Mouse (Mus musculus): ENCODE results near the gene Fermt3. TPM values are rescaled to one million over a fixed set of nuclear protein-coding genes. Genes with fewer than 3 reads are reported as not detected.
A peak's percentile ranks its signal among the peaks of the same experiment; 100 is the strongest.
"Not testable (repeated sequence)": the region's sequence is repeated elsewhere in the genome, so short reads cannot be mapped to it uniquely, and the experiment has no call there.

Gene Fermt3
- polyA plus RNA-seq, 1 experiment from 2014 or later: 3.0 TPM

DNA sequence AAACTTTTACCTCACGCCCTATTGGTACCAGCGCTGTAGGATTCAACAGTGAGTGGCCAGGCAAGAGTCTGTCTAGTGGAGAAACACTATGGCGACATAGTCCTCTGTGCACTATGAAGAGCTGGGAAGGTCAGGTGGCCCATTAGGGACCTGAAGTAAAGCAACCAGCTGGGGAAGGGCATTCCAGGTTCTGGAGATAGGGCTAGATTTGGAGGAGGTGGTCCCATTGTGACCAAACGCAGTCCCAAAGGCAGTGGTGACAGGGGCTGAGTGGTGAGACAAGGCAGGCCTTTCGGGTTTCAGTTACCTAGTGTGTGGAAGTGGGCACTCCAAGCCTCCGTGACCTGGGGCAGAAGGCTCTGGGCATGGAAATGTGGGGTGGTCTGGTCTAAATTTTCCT lies 39.3 kb upstream of the Fermt3 start:
- Histone ChIP-seq H3K27ac (replicated peaks; ENCODE audit: low read depth, low read length) (no peak overlapping the region), H3K9me3 (ENCODE audit: control insufficient read depth, low read length) (no peaks in the 10 kb centered on the region), H3K27me3 (ENCODE audit: control insufficient read depth, insufficient read depth, low read length) (peaks cover 21% of the 10 kb centered on the region; the same call in 1 of the 2 replicates), H3K36me3 (ENCODE audit: control insufficient read depth, insufficient read depth, low read length) (no peaks in the 10 kb centered on the region), H3K4me3 (replicated peaks; ENCODE audit: low read depth, low read length) (no peak overlapping the region), H3K4me1 (ENCODE audit: control insufficient read depth, insufficient read depth, low read length) (peaks cover 14% of the 10 kb centered on the region), H3K4me2 (ENCODE audit: low read length) (peak overlapping the region; percentile 99; the same call in 1 of the 2 replicates), H3K9ac (replicated peaks; ENCODE audit: low read length) (no peak overlapping the region)
- 47% methylated on average over 6 of the region's 6 CpGs for WGBS
- ATAC-seq (ENCODE audit: low FRiP score, low TSS enrichment) (no peak), DNase-seq (no peak)

DNA sequence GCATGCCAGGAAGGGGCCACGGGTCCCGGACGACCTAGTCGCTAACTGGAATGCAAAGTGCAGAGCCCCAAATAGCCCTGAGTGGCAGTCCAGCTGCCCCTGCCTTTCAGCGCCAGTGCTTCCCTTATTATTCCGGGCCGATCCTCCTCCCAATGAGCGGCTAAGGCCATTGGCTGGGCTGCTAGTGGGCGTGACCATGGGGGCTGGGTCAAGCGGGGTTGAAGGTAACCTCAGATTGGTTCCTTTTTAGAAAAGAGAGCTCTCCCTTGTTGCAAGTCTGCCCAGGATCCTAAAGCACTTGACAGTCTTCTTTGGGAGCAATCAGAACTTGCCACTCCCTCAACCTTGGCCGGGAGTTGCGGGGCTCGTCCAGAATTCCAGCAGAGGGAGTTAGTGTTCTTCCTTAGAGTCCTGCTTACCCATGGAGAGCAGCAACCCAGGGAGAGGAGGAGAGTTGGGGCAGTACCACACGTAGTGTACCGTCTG lies 38.5 kb upstream of the Fermt3 start:
- Histone ChIP-seq H3K27ac (replicated peaks; ENCODE audit: low read depth, low read length) (no peak overlapping the region), H3K9ac (replicated peaks; ENCODE audit: low read length) (no peak overlapping the region), H3K4me1 (ENCODE audit: control insufficient read depth, insufficient read depth, low read length) (peaks cover 14% of the 10 kb centered on the region), H3K4me2 (ENCODE audit: low read length) (peak overlapping the region; percentile 99), H3K4me3 (replicated peaks; ENCODE audit: low read depth, low read length) (peak overlapping the region; percentile 64), H3K36me3 (ENCODE audit: control insufficient read depth, insufficient read depth, low read length) (no peaks in the 10 kb centered on the region), H3K27me3 (ENCODE audit: control insufficient read depth, insufficient read depth, low read length) (peaks cover 21% of the 10 kb centered on the region; the same call in 1 of the 2 replicates), H3K9me3 (ENCODE audit: control insufficient read depth, low read length) (no peaks in the 10 kb centered on the region)
- DNase-seq (peak; percentile 76), ATAC-seq (ENCODE audit: low FRiP score, low TSS enrichment) (peak; percentile 62)
- WGBS: 1% methylated on average over 15 of the region's 15 CpGs

DNA sequence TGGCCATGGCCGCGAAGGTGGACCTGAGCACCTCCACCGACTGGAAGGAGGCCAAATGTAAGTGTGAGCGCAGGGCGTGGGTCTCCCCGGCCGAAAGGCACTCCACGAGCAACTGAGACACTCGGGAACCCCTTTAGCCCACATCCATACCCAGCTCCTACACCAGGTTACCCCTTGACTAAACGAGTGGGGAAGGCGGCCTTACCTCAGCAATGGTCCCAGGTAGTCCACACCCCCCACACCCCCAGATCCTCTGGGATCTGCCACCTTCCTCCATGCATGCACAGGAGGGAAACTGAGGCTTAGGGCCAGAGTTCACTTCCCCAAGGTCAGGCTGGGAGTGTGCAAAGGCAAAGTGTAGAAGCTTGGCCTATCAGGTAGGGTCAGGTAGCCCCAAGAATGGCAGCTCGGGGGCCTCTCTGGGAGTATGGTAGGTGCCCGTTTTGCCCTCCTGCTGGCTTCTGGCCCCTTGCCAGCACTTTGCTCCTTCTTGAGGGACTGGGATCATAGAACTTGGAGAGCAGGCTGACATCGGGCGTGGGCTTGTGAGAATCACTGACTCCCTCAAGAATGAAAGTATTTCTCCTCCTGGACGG lies 38.0 kb upstream of the Fermt3 start:
- no peaks in the 10 kb centered on the region for H3K9me3 ChIP-seq (ENCODE audit: control insufficient read depth, low read length)
- peak overlapping the region; percentile 99 for H3K4me2 ChIP-seq (ENCODE audit: low read length)
- peaks cover 21% of the 10 kb centered on the region; the same call in 1 of the 2 replicates for H3K27me3 ChIP-seq (ENCODE audit: control insufficient read depth, insufficient read depth, low read length)
- DNase-seq: peak; percentile 52
- H3K36me3 ChIP-seq (ENCODE audit: control insufficient read depth, insufficient read depth, low read length): no peaks in the 10 kb centered on the region
- H3K27ac ChIP-seq (replicated peaks; ENCODE audit: low read depth, low read length): no peak overlapping the region
- WGBS: 3% methylated on average over 16 of the region's 16 CpGs
- peaks cover 14% of the 10 kb centered on the region for H3K4me1 ChIP-seq (ENCODE audit: control insufficient read depth, insufficient read depth, low read length)
- H3K4me3 ChIP-seq (replicated peaks; ENCODE audit: low read depth, low read length): peak overlapping the region; percentile 64
- H3K9ac ChIP-seq (replicated peaks; ENCODE audit: low read length): peak overlapping the region; percentile 60
- peak; percentile 41; the same call in 1 of the 2 replicates for ATAC-seq (ENCODE audit: low FRiP score, low TSS enrichment)

- no peaks in the 10 kb centered on the region for H3K9me3 ChIP-seq (ENCODE audit: control insufficient read depth, low read length)
- H3K27ac ChIP-seq (replicated peaks; ENCODE audit: low read depth, low read length): no peak within 1 kb of the TSS
- H3K27me3 ChIP-seq (ENCODE audit: control insufficient read depth, insufficient read depth, low read length): peaks cover 20% of the 10 kb centered on the region; the same call in 1 of the 2 replicates
- peak within 1 kb of the TSS; percentile 60 for H3K9ac ChIP-seq (replicated peaks; ENCODE audit: low read length)
- ATAC-seq (ENCODE audit: low FRiP score, low TSS enrichment): peak; percentile 71
- peak; percentile 87 for DNase-seq
- WGBS: 1% methylated on average over 72 of the region's 72 CpGs
- peak within 1 kb of the TSS; percentile 64 for H3K4me3 ChIP-seq (replicated peaks; ENCODE audit: low read depth, low read length)
- H3K36me3 ChIP-seq (ENCODE audit: control insufficient read depth, insufficient read depth, low read length): no peaks in the 10 kb centered on the region
- peak within 1 kb of the TSS; percentile 99 for H3K4me2 ChIP-seq (ENCODE audit: low read length)
- peaks cover 14% of the 10 kb centered on the region for H3K4me1 ChIP-seq (ENCODE audit: control insufficient read depth, insufficient read depth, low read length)
Observed at GRCm38 (mm10) chr19:7056248-7057087, 37.2 kb upstream of the Fermt3 start, which contains the start of gene Macrod1. Gene Macrod1, plus strand, starts transcription at chr19:7056810.

DNA sequence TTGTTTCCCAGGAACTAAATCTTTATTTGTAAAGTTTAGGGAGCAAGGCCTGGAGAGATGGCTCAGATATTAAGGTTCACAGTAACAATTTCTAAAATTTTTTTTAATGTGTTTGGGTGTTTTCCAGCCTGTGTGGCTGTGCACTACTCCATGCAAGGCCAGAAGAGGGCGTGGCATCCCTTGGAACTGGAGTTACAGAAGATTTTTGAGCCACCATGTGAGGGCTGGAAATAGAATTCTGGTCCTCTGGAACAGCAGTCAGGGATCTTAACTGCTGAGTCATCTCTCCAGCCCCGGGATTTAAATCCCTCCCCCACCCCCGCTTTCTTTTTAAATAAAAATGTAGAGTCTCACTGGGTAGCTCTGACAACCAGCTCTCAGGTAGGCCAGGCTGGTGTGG lies 35.9 kb upstream of the Fermt3 start:
- H3K9ac ChIP-seq (replicated peaks; ENCODE audit: low read length): no peak overlapping the region
- H3K27ac ChIP-seq (replicated peaks; ENCODE audit: low read depth, low read length): no peak overlapping the region
- peaks cover 19% of the 10 kb centered on the region; the same call in 1 of the 2 replicates for H3K27me3 ChIP-seq (ENCODE audit: control insufficient read depth, insufficient read depth, low read length)
- H3K4me3 ChIP-seq (replicated peaks; ENCODE audit: low read depth, low read length): no peak overlapping the region
- H3K4me2 ChIP-seq (ENCODE audit: low read length): no peak overlapping the region
- no peaks in the 10 kb centered on the region for H3K36me3 ChIP-seq (ENCODE audit: control insufficient read depth, insufficient read depth, low read length)
- DNase-seq (no peak), ATAC-seq (ENCODE audit: low FRiP score, low TSS enrichment) (no peak)
- H3K4me1 ChIP-seq (ENCODE audit: control insufficient read depth, insufficient read depth, low read length): peaks cover 14% of the 10 kb centered on the region
- no peaks in the 10 kb centered on the region for H3K9me3 ChIP-seq (ENCODE audit: control insufficient read depth, low read length)
- 50% methylated on average over 3 of the region's 3 CpGs for WGBS

DNA sequence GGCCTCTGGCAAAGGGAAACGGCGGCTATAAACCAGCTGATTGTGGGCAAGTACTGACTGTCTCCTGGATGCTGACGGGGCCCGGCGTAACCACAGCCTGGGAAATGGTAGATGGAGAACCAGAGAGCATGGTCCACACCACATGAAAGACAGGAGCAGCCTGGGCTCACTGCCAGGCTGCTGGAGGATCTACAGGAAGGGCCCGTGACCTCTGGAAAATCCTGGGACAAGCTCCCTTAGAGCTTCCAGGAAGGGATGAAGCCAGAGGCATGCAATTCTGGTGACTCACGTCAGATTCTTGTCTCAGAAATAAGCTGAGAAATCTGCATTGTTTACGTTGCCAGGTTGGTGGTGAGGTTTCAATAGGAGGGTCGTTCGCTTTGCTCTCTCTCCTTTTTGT lies 35.5 kb upstream of the Fermt3 start:
- DNase-seq (no peak), ATAC-seq (ENCODE audit: low FRiP score, low TSS enrichment) (no peak)
- no peak overlapping the region for H3K4me3 ChIP-seq (replicated peaks; ENCODE audit: low read depth, low read length)
- no peaks in the 10 kb centered on the region for H3K9me3 ChIP-seq (ENCODE audit: control insufficient read depth, low read length)
- H3K9ac ChIP-seq (replicated peaks; ENCODE audit: low read length): no peak overlapping the region
- H3K4me1 ChIP-seq (ENCODE audit: control insufficient read depth, insufficient read depth, low read length): peaks cover 14% of the 10 kb centered on the region
- H3K27ac ChIP-seq (replicated peaks; ENCODE audit: low read depth, low read length): no peak overlapping the region
- H3K4me2 ChIP-seq (ENCODE audit: low read length): no peak overlapping the region
- WGBS: 71% methylated on average over 10 of the region's 10 CpGs
- H3K36me3 ChIP-seq (ENCODE audit: control insufficient read depth, insufficient read depth, low read length): no peaks in the 10 kb centered on the region
- peaks cover 19% of the 10 kb centered on the region; the same call in 1 of the 2 replicates for H3K27me3 ChIP-seq (ENCODE audit: control insufficient read depth, insufficient read depth, low read length)

DNA sequence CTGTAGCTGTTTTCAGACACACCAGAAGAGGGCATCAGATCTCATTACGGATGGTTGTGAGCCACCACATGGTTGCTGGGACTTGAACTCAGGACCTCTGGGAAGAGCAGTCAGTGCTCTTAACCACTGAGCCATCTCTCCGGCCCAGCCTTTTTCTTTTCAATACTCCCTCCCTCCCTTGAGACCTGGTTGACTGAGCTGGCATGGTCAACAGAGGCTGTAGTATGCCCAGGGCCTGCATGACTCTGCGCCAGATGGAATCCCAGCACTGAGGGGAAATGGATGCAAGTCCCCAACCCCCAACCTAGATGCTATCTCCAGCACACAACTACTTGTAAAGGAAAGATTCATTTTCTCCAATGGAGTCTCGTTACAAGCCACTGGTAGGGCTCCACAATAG lies 34.1 kb upstream of the Fermt3 start:
- H3K27ac ChIP-seq (replicated peaks; ENCODE audit: low read depth, low read length); H3K4me3 ChIP-seq (replicated peaks; ENCODE audit: low read depth, low read length); H3K36me3 ChIP-seq (ENCODE audit: control insufficient read depth, insufficient read depth, low read length); ATAC-seq (ENCODE audit: low FRiP score, low TSS enrichment); H3K9me3 ChIP-seq (ENCODE audit: control insufficient read depth, low read length); DNase-seq; H3K4me2 ChIP-seq (ENCODE audit: low read length); H3K9ac ChIP-seq (replicated peaks; ENCODE audit: low read length): not testable (repeated sequence)
- 77% methylated on average over 4 of the region's 4 CpGs for WGBS
- Histone ChIP-seq H3K4me1 (ENCODE audit: control insufficient read depth, insufficient read depth, low read length) (peaks cover 14% of the 10 kb centered on the region), H3K27me3 (ENCODE audit: control insufficient read depth, insufficient read depth, low read length) (peaks cover 16% of the 10 kb centered on the region; the same call in 1 of the 2 replicates)

- Histone ChIP-seq H3K9ac (replicated peaks; ENCODE audit: low read length) (no peak overlapping the region), H3K9me3 (ENCODE audit: control insufficient read depth, low read length) (no peaks in the 10 kb centered on the region), H3K36me3 (ENCODE audit: control insufficient read depth, insufficient read depth, low read length) (no peaks in the 10 kb centered on the region), H3K4me3 (replicated peaks; ENCODE audit: low read depth, low read length) (no peak overlapping the region), H3K27ac (replicated peaks; ENCODE audit: low read depth, low read length) (no peak overlapping the region), H3K4me1 (ENCODE audit: control insufficient read depth, insufficient read depth, low read length) (no peaks in the 10 kb centered on the region), H3K4me2 (ENCODE audit: low read length) (no peak overlapping the region), H3K27me3 (ENCODE audit: control insufficient read depth, insufficient read depth, low read length) (no peaks in the 10 kb centered on the region)
- no peak for ATAC-seq (ENCODE audit: low FRiP score, low TSS enrichment)
- WGBS: 47% methylated on average over 4 of the region's 4 CpGs
- no peak for DNase-seq
Observed at GRCm38 (mm10) chr19:7044706-7045105, 25.4 kb upstream of the Fermt3 start.

All from midbrain, embryonic 14.5 days (tissue).